Mouse (Mus musculus) CH12.LX (cell line): ENCODE results near the gene Usp37. TPM values are rescaled to one million over a fixed set of nuclear protein-coding genes. Genes with fewer than 3 reads are reported as not detected.

Experiments
- DNase-seq: peaks from one replicate; pipeline ENCODE4 v3.0.0-alpha.2; 2013; ENCODE audit errors: extremely low read depth
- H3K27ac ChIP-seq: 2 replicates; pipeline ENCODE4 v1.5.1; 2012; ENCODE audit warnings: low read depth, mild to moderate bottlenecking, control low read depth, moderate library complexity; ENCODE audit not compliant: insufficient read depth
- H3K27me3 ChIP-seq: replicated peaks from 2 replicates; pipeline ENCODE3; 2012; ENCODE audit warnings: inconsistent platforms
- H3K36me3 ChIP-seq, 2 experiments: replicated peaks in 1 of 2; 2 replicates each; pipeline versions ENCODE3 to v1.6.1; 2012; ENCODE audit warnings: inconsistent platforms in 1 of 2, low read length in 1 of 2, mild to moderate bottlenecking in 1 of 2, mixed read lengths in 1 of 2, moderate library complexity in 1 of 2; ENCODE audit not compliant: control insufficient read depth in 1 of 2, insufficient read depth in 1 of 2
- H3K4me1 ChIP-seq, 2 experiments: 2 replicates each; pipeline ENCODE4 v1.6.1; 2012; ENCODE audit warnings: inconsistent platforms in 1 of 2, moderate library complexity in 1 of 2; ENCODE audit not compliant: insufficient read depth in 2 of 2, control insufficient read depth in 1 of 2
- H3K4me2 ChIP-seq: 2 replicates; pipeline ENCODE4 v1.6.1; 2012; ENCODE audit warnings: low read depth, mild to moderate bottlenecking, control low read depth; ENCODE audit not compliant: poor library complexity, insufficient read depth, severe bottlenecking
- H3K4me3 ChIP-seq, 3 experiments: fragments of 150-350 bp in 1 of 3; sonication (generic) in 1 of 3; replicated peaks in 1 of 3; 2 replicates each; pipeline versions ENCODE3 to v1.5.1; 2011 to 2012; ENCODE audit warnings: low read depth in 2 of 3, low read length in 2 of 3, mild to moderate bottlenecking in 2 of 3, moderate library complexity in 2 of 3, control low read depth in 1 of 3, improper control_type of control experiment in 1 of 3, inconsistent platforms in 1 of 3, mixed read lengths in 1 of 3; ENCODE audit not compliant: poor library complexity in 1 of 3
- H3K79me2 ChIP-seq: replicated peaks from 2 replicates; pipeline ENCODE4 v1.6.1; 2012; ENCODE audit warnings: mild to moderate bottlenecking, moderate library complexity; ENCODE audit not compliant: control insufficient read depth, poor library complexity, insufficient read depth, severe bottlenecking; ENCODE audit errors: extremely low read depth
- H3K9ac ChIP-seq: 2 replicates; pipeline ENCODE4 v1.6.1; 2012; ENCODE audit warnings: low read depth, mild to moderate bottlenecking, control low read depth, moderate library complexity; ENCODE audit not compliant: insufficient read depth
- H3K9me3 ChIP-seq: replicated peaks from 2 replicates; pipeline ENCODE3; 2012; ENCODE audit warnings: low read length, inconsistent platforms, mixed read lengths
- BHLHE40 ChIP-seq: IDR thresholded peaks from 2 replicates; pipeline ENCODE4 v1.6.1; 2011; ENCODE audit warnings: mild to moderate bottlenecking, low read depth, low read length, improper control_type of control experiment
- CHD1 ChIP-seq: IDR thresholded peaks from 2 replicates; pipeline ENCODE4 v1.6.1; 2012; ENCODE audit warnings: low read depth, low read length, improper control_type of control experiment, inconsistent platforms
- CHD2 ChIP-seq: IDR thresholded peaks from 2 replicates; pipeline ENCODE4 v1.6.1; 2011; ENCODE audit warnings: low read length, improper control_type of control experiment
- CTCF ChIP-seq, 2 experiments: IDR thresholded peaks in 1 of 2; conservative IDR thresholded peaks in 1 of 2; 2 replicates each; pipeline ENCODE4 v1.5.1; 2011 to 2012; ENCODE audit warnings: low read depth in 2 of 2, low read length in 2 of 2, improper control_type of control experiment in 1 of 2, inconsistent platforms in 1 of 2, mild to moderate bottlenecking in 1 of 2, moderate library complexity in 1 of 2
- E2F4 ChIP-seq: IDR thresholded peaks from 2 replicates; pipeline ENCODE4 v1.6.1; 2011; ENCODE audit warnings: low read depth, low read length, improper control_type of control experiment; ENCODE audit not compliant: insufficient replicate concordance
- ELF1 ChIP-seq: IDR thresholded peaks from 2 replicates; pipeline ENCODE4 v1.6.1; 2014; ENCODE audit warnings: low read depth, mild to moderate bottlenecking, inconsistent platforms, low read length, improper control_type of control experiment
- EP300 ChIP-seq: IDR thresholded peaks from 2 replicates; pipeline ENCODE4 v1.6.1; 2011; ENCODE audit warnings: low read length, improper control_type of control experiment
- ETS1 ChIP-seq: conservative IDR thresholded peaks from 2 replicates; pipeline ENCODE4 v1.6.1; 2012; ENCODE audit warnings: low read depth, mild to moderate bottlenecking, inconsistent platforms, low read length, improper control_type of control experiment, moderate library complexity
- GABPA ChIP-seq: IDR thresholded peaks from 2 replicates; pipeline ENCODE4 v1.6.1; 2012; ENCODE audit warnings: low read depth, low read length, improper control_type of control experiment, inconsistent platforms; ENCODE audit not compliant: insufficient replicate concordance
- HCFC1 ChIP-seq: IDR thresholded peaks from 2 replicates; pipeline ENCODE4 v1.6.1; 2012; ENCODE audit warnings: low read depth, mild to moderate bottlenecking, inconsistent platforms, low read length, improper control_type of control experiment
- IRF4 ChIP-seq: IDR thresholded peaks from 2 replicates; pipeline ENCODE4 v1.6.1; 2014; ENCODE audit warnings: low read depth, mild to moderate bottlenecking, inconsistent platforms, low read length, improper control_type of control experiment
- JUN ChIP-seq: IDR thresholded peaks from 2 replicates; pipeline ENCODE4 v1.6.1; 2011; ENCODE audit warnings: low read depth, mild to moderate bottlenecking, low read length, improper control_type of control experiment, moderate library complexity; ENCODE audit not compliant: insufficient read depth
- JUND ChIP-seq: conservative IDR thresholded peaks from 2 replicates; pipeline ENCODE4 v1.6.1; 2011; ENCODE audit warnings: low read depth, low read length, improper control_type of control experiment
- KAT2A ChIP-seq: IDR thresholded peaks from 2 replicates; pipeline ENCODE4 v1.6.1; 2012; ENCODE audit warnings: low read length, improper control_type of control experiment, inconsistent platforms; ENCODE audit not compliant: insufficient replicate concordance
- MAFK ChIP-seq: IDR thresholded peaks from 2 replicates; pipeline ENCODE4 v1.6.1; 2011; ENCODE audit warnings: low read length, improper control_type of control experiment; ENCODE audit not compliant: insufficient replicate concordance
- MAX ChIP-seq: IDR thresholded peaks from 2 replicates; pipeline ENCODE4 v1.6.1; 2011; ENCODE audit warnings: low read length, improper control_type of control experiment
- MAZ ChIP-seq: IDR thresholded peaks from 2 replicates; pipeline ENCODE4 v1.6.1; 2012; ENCODE audit warnings: low read depth, mild to moderate bottlenecking, inconsistent platforms, low read length, improper control_type of control experiment, moderate library complexity
- MEF2A ChIP-seq: IDR thresholded peaks from 2 replicates; pipeline ENCODE4 v1.6.1; 2014; ENCODE audit warnings: low read depth, mild to moderate bottlenecking, inconsistent platforms, low read length, improper control_type of control experiment, borderline replicate concordance
- MXI1 ChIP-seq: IDR thresholded peaks from 2 replicates; pipeline ENCODE4 v1.6.1; 2011; ENCODE audit warnings: mild to moderate bottlenecking, low read depth, low read length, improper control_type of control experiment
- MYC ChIP-seq: IDR thresholded peaks from 2 replicates; pipeline ENCODE4 v1.6.1; 2011; ENCODE audit warnings: low read depth, mild to moderate bottlenecking, improper control_type of control experiment, low read length
- NELFE ChIP-seq: IDR thresholded peaks from 2 replicates; pipeline ENCODE4 v1.6.1; 2011; ENCODE audit warnings: low read depth, low read length, improper control_type of control experiment
- NRF1 ChIP-seq: IDR thresholded peaks from 2 replicates; pipeline ENCODE4 v1.6.1; 2014; ENCODE audit warnings: low read depth, mild to moderate bottlenecking, inconsistent platforms, low read length, improper control_type of control experiment, moderate library complexity
- PAX5 ChIP-seq: IDR thresholded peaks from 2 replicates; pipeline ENCODE4 v1.6.1; 2012; ENCODE audit warnings: low read length, inconsistent platforms, mixed read lengths
- POLR2A ChIP-seq: IDR thresholded peaks from 2 replicates; pipeline ENCODE4 v1.6.1; 2011; ENCODE audit warnings: low read depth, mild to moderate bottlenecking, improper control_type of control experiment, low read length
- POLR2AphosphoS2 ChIP-seq: IDR thresholded peaks from 2 replicates; pipeline ENCODE4 v1.6.1; 2011; ENCODE audit warnings: low read depth, low read length, improper control_type of control experiment
- RAD21 ChIP-seq: IDR thresholded peaks from 2 replicates; pipeline ENCODE4 v1.6.1; 2011; ENCODE audit warnings: low read depth, mild to moderate bottlenecking, low read length, improper control_type of control experiment, moderate library complexity
- RCOR1 ChIP-seq: conservative IDR thresholded peaks from 2 replicates; pipeline ENCODE4 v1.6.1; 2012; ENCODE audit warnings: low read depth, mild to moderate bottlenecking, inconsistent platforms, low read length, improper control_type of control experiment
- SIN3A ChIP-seq: IDR thresholded peaks from 2 replicates; pipeline ENCODE4 v1.6.1; 2012; ENCODE audit warnings: low read length, improper control_type of control experiment, inconsistent platforms
- SMC3 ChIP-seq: IDR thresholded peaks from 2 replicates; pipeline ENCODE4 v1.6.1; 2011; ENCODE audit warnings: low read depth, low read length, improper control_type of control experiment
- TBP ChIP-seq: conservative IDR thresholded peaks from 2 replicates; pipeline ENCODE4 v1.6.1; 2011; ENCODE audit warnings: low read depth, low read length, improper control_type of control experiment
- TCF12 ChIP-seq: IDR thresholded peaks from 2 replicates; pipeline ENCODE4 v1.6.1; 2014; ENCODE audit warnings: low read depth, mild to moderate bottlenecking, inconsistent platforms, low read length, improper control_type of control experiment
- UBTF ChIP-seq: IDR thresholded peaks from 2 replicates; pipeline ENCODE4 v1.6.1; 2012; ENCODE audit warnings: low read depth, mild to moderate bottlenecking, inconsistent platforms, low read length, improper control_type of control experiment, moderate library complexity
- USF1 ChIP-seq: IDR thresholded peaks from 2 replicates; pipeline ENCODE4 v1.6.1; 2014; ENCODE audit warnings: low read depth, mild to moderate bottlenecking, inconsistent platforms, low read length, improper control_type of control experiment
- USF2 ChIP-seq: conservative IDR thresholded peaks from 2 replicates; pipeline ENCODE4 v1.6.1; 2011; ENCODE audit warnings: low read depth, low read length, improper control_type of control experiment
- ZC3H11A ChIP-seq: IDR thresholded peaks from 2 replicates; pipeline ENCODE4 v1.6.1; 2012; ENCODE audit warnings: low read depth, mild to moderate bottlenecking, inconsistent platforms, low read length, improper control_type of control experiment
- ZKSCAN1 ChIP-seq: IDR thresholded peaks from 2 replicates; pipeline ENCODE4 v1.6.1; 2012; ENCODE audit warnings: low read depth, inconsistent platforms, low read length, improper control_type of control experiment, borderline replicate concordance
- ZMIZ1 ChIP-seq: IDR thresholded peaks from 2 replicates; pipeline ENCODE4 v1.6.1; 2012; ENCODE audit warnings: low read depth, mild to moderate bottlenecking, inconsistent platforms, low read length, improper control_type of control experiment
- ZNF384 ChIP-seq: IDR thresholded peaks from 2 replicates; pipeline ENCODE4 v1.6.1; 2012; ENCODE audit warnings: low read depth, low read length, improper control_type of control experiment, inconsistent platforms
- dilution Hi-C: fragments of 300-500 bp; cut with MboI; formaldehyde crosslinking; loops from 2 replicates; pipeline ENCODE4 v1.14.3; 2020; ENCODE audit warnings: low sequenced_read_pairs; ENCODE audit not compliant: extremely low pct_unique_long_range_greater_than_20kb, extremely low pct_ligation_motif_present
- in situ Hi-C: fragments of 300-500 bp; cut with MboI; formaldehyde crosslinking; loops from 3 replicates; pipeline ENCODE4 v1.14.3; 2019; ENCODE audit warnings: low sequenced_read_pairs, low pct_ligation_motif_present, low pct_unique_long_range_greater_than_20kb, mixed read lengths
- polyA plus RNA-seq: library from polyadenylated mRNA; unstranded; fragments of >175 nt; gene quantifications from 2 replicates; pipeline ENCODE4 v1.2.1, GENCODE M21; 2012; ENCODE audit warnings: low read depth; ENCODE audit not compliant: insufficient read length
- total RNA-seq, 2 experiments: library from RNA; depleted of rRNA; stranded (reverse); fragments of 300-350 nt in 1 of 2; fragments of >200 nt in 1 of 2; gene quantifications; 2 replicates each; pipeline ENCODE4 v1.2.3; 2012 to 2014

Gene Usp37
- total and polyA plus RNA-seq, 3 experiments, result 13.8 to 24.5 (median 24.1) TPM

DNA sequence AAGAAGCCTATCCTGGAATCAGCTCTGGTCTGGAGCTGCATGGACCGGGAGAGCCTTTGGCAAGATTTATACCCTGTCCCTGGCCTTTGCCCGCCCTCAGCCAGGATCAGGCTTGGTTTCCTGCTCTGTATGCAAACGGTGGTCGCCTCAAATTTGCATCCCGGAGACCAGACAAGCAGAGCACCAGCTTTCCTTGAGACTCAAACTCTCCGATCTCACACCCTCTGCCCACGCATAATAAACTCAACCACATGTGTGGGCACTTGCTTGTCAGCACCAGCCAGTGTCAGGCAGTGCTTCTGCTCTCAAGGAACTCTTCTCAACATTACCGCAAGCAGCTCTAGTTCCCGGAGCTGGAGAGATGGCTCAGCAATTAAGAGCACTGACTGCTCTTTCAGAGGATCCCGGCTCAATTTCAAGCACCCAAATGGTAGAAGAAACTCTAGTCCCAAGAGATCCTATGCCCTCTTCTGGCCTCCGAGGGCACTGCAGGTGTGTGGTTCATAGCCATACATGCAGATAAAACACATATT is 146.1 kb downstream of the Usp37 start:
- Histone ChIP-seq H3K36me3 (peaks cover 19 to 22% of the 10 kb centered on the region in 2 experiments), H3K4me2 (peak overlapping the region; percentile 18; the same call in 1 of the 2 replicates), H3K27ac (peak overlapping the region; percentile 74), H3K4me1 (peaks cover 2 to 38% of the 10 kb centered on the region in 2 experiments; a peak in 3 of 4 replicates), H3K9ac (peak overlapping the region; percentile 53), H3K79me2 (peaks cover 10% of the 10 kb centered on the region), H3K4me3 (peak overlapping the region; percentile 40 to 57 (median 43)), H3K27me3 (no peaks in the 10 kb centered on the region), H3K9me3 (no peaks in the 10 kb centered on the region)
- TF ChIP-seq MAFK (no peak), HCFC1 (no peak), USF1 (no peak), TCF12 (no peak; the same call in 1 of the 2 replicates), SIN3A (0 out of 2 replicates have a peak, but pooled peaks have one; percentile 24), MAX (no peak), JUND (no peak), USF2 (no peak), ZNF384 (no peak), TBP (no peak), SMC3 (peak; percentile 36), JUN (no peak), PAX5 (no peak), ELF1 (no peak), BHLHE40 (peak; percentile 35; the same call in 1 of the 2 replicates), KAT2A (no peak), CTCF (conservative IDR thresholded peaks at IDR 0.05 in 1 of 2, IDR thresholded peaks at IDR 0.05 in 1 of 2; ENCODE audit: low read depth in 2 of 2, low read length in 2 of 2) (peak; percentile 29 to 50), EP300 (no peak), NELFE (peak; percentile 10; the same call in 1 of the 2 replicates), CHD1 (no peak), MYC (peak; percentile 20; the same call in 1 of the 2 replicates), POLR2AphosphoS2 (no peak), E2F4 (no peak), NRF1 (no peak), ETS1 (peak; percentile 50), MAZ (no peak), MEF2A (peak; percentile 13), ZC3H11A (no peak), ZMIZ1 (no peak), POLR2A (no peak; the same call in none of the 2 replicates), IRF4 (no peak; the same call in 1 of the 2 replicates), RCOR1 (no peak), RAD21 (peak; percentile 16), MXI1 (no peak), CHD2 (no peak), ZKSCAN1 (no peak), GABPA (no peak), UBTF (no peak)
- DNase-seq, result peak; percentile 81
- dilution Hi-C loops (no loop called here), in situ Hi-C loops (loop anchor here (10.0 kb wide), 1 partner anchor 47 kb away; no protein-coding TSS in a partner anchor)
